Mouse (Mus musculus) thymus, adult 18-20 months (tissue): ENCODE results near the gene Naa16.
A peak's percentile ranks its signal among the peaks of the same experiment; 100 is the strongest.

Experiments used
- DNase-seq, 2 experiments: peaks; one replicate each; pipeline ENCODE4 v3.0.0; 2022; ENCODE audit warnings: mixed read lengths in 2 of 2

Gene Naa16

DNA sequence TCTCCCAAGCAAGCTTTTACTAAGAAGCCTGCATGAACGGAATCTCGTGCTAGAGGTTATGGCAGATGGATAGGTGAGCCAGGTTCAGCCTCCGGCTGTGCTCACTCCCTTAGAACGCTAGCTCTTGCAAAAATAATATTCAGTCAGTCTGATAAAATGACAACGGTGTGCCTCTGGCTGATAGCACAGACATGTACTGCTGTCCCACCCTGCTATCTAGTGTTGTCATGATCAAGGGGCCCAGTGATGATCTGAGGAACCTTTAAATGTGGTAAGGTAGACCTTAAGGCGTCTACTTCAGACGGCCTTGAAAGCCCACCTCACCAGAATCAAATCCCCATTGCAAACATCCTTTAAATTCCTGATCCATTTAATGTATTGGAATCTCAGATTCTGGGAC is 94.4 kb downstream of the Naa16 start:
- no peak for DNase-seq

DNA sequence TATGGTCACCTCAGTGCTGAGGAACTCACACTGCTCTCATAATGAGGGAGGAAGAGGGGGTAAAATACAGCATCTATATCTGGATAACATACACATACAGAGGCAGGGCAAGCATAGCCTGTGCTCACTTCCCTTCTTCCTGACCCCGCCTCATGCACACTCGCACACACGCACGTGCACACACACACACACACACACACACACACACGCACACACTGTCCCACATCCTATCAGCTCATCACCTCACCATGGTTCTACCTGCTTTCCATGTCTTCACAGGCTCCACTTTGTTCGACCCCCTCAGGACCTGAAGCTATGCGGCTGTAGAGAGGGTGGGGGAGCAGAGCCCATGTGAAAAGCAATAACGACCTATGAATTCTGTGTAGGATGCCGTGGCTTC is 95.0 kb downstream of the Naa16 start:
- no peak for DNase-seq

DNA sequence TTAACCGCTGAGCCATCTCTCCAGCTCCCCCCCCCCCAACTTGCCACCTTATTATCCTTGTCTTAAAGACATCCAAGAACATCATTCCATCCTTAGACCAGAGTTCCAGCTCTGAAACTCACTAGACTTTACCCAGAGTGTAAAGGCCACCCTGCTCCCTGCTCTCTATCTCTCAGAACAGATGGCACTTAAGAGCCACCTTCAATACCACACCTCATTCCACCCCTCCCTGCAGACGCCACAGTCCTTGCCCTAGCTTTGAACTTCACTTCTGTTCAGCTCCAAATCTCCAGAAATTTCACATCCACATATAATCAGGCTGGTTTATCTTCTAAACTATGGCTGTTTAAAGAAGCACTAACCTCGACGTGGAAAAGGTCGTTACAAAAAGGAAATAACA is 95.6 kb downstream of the Naa16 start:
- DNase-seq = no peak

DNA sequence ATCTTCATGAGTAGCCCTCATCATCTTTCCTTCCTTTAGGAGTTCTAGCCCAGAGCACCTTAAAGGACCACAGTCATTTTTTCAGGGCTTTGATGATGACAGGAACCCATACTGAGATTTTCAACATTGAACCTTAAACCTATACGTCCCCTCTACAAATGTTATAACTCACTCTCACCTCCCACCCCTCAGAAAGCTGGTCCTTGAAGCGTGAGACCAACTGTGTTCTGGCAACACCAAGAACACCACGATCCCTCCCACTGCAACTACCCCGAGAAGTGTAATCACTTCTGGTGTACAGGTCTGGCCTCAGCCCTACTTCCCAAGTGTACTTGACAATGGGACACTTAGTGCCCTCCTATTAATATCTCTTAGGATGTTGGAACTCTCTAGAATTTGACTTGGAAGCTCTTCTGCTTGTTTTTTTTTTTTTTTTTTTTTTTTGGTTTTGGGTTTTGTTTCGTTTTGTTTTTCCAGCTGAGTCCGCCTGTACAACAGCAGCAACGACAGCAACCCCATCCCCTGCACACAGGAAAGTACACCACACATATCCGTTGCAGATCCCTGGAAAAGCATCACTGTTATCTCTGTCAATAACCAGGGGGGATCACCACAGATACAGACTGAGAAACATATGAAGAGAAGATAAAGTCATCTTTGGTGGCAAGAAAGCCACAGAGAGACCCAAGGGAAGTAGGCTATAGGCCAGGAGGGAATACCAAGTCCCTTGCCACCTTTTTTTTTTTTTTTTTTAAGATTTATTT is 96.3 kb downstream of the Naa16 start:
- DNase-seq = no peak

DNA sequence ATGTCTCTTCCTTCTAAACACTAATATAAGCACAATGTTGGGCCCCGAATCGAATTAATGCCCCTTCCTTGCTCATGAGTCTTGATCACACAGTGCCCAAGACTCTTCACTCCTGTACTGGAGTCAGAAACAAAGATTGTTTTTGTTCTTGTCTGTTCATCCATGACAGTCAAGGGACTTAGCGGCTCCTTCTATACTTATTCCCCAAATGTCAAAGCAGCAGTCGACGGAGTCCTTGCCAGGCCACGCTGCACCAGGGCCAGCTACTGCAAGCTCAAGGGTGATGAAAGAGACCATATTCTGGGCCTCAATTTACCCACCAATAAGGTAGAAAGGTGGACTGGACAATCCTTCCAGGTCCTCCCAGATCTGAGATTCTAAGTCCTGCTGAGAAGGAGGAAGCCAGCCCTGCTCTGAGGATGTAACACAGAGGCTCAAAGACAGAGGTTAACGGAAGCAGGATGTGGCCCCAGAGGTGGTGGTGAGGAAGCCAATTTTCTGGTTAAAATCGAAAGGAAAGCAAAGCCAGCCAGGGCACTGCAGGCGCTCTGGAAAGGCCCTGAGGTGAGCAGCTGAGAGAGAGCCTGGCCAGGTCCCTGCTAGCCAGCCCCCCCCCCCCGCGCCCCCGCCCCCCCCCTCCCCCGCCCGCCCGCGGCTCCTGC is 97.3 kb downstream of the Naa16 start:
- DNase-seq = peak; percentile 64 to 82

DNA sequence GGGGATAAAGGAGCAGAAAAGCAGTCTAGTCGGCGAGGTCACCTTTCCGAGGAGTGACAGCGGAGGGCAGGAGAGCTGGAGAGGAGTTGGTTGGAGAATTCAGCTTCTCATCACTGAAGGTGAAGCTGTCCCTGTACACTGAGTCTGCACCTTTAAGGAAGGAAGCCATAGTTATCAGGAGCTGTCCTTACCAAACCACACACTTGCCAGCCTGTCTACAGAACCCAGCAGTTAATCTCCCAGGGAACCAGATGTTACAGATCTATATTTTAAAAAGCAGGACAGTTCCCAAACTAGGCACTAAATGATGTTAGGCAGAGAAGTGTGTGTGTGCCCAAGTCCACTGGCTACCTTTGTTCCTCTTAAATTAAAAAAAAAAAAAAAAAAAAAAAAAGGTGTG is 98.9 kb downstream of the Naa16 start:
- no peak for DNase-seq

DNA sequence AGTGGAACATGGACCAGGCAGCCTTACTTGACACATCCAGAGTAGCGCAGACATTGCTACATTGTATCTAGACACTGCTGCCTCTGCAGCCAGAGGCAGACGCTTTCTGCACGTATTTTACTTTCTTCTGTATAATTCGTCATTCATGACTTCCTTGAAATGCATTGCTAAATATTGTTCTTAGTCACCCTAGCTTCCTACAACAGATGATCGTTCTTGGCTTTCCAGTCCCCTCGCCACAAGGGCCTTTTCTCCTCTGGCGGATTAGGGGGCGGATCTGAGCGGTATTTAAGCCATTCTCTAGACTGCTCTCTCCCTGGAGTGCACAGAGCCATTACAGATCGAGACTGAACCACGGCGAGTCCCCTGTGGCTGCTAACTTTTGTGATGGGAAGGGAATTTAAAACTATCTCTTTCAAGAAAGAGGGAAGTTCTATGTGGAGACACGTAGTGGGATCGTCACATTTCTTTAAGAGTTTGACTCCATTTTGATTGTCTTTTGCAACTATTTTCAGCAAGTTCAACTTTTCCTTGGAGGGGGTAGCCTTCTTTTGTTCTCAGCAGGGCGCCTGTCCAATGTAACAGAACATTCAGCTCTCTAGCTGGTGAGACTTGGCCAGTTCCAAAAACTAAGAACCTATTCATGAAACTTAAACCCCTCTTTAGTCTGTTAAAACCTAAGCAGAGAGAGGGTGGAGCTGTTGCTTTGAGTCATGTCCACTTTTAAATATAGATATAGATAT is 99.7 kb downstream of the Naa16 start:
- DNase-seq = no peak

DNA sequence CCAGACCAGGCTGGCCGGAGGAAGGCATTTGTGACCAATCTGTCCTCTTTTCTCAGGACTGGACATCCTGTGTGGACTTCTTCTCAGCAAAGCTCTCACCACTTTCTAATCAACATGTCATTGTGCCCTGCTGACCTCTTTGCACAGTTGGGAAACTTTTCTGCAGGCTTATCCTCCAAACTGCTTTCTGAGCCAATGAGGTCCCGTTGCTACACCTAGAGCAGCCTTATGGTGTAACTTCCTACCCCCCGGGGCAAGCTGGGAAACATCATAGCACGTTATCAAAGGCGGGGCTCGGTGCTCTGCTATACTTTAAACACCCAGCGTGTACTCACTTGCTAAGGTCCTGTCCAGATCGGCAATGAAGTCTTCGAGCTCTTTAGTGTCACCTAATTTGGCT is 100.7 kb downstream of the Naa16 start:
- no peak for DNase-seq

DNA sequence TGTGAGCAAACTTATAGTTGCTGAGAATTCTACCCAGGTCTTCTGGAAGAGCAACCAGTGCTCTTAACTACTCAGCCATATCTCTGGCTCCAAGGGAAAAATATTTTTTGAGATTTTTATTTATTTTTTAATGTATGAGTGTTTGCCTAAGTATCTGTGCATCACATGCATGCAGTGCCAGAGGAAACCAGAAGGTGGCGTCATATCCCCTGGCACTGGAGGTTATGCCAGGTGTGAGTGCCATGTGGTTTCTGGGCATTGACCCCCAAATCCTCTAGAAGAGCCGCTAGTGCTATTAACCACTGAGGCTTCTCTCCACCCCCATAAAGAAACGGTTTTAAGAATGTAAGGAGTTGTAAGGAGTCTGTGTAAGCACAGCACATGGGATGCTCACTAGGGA is 102.3 kb downstream of the Naa16 start:
- no peak for DNase-seq

DNA sequence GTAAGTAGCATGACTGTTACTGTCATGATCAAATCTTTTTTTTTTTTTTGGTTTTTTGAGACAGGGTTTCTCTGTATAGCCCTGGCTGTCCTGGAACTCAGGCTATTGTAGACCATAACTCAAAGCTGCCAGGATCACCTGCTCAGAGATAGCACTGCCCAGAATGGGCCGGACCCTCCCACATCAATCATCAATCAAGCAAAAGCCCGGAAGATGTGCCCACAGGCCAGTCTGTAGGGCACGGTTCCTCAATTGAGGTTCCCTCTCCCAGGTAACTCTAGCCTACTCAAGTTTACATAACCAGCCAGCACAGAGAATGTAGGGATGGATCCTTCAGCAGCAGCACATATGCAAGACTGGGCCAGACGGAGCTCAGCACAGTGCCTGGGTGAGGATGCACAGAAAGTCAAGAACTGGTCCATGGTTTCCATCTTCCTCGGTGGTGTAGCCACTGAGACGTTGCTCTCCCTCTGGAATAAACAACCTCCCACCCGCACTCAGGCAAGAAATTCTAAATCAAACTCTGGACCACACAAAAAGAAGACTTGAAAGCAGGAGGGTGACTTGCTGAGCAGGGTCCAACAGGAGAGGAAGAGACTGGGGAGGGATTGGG is 103.2 kb downstream of the Naa16 start:
- DNase-seq = no peak

DNA sequence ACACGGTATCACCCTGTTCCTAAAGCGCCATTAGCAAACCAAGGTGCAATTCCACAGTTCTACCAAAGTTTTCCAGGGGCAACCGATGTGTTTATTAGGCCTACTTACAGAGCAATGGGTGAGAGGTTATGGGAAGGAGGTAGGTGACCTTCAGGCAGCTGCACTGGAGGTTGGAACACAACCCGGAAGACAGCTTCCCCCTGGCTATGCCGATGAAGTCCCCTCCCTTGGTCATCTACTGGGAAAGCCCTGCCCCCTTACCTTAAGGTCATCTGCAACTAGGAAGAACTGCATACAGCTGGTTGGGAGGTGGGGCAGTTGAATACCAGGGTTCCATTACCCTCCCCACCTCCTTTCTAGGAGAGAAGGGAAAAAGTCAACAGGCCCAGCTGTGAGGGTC is 105.0 kb downstream of the Naa16 start:
- DNase-seq = no peak

DNA sequence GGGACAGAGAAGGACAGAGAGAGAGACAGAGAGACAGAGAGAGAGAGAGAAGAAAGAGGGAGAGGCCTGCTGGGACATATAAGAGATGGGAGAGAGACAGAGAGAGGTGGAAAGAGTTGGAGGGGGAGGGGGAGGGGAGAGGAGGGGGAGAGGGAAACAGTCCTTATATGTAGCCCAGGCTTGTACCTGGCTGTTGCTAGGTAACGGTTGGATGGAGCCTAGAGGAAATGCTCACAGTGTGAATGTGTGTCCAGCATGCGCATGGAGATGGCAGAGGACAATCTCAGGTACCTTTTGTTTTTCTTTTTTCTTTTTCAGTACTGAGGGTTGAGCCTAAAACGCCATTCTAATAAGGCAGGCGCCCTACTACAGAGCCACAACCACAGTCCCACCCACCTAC is 106.0 kb downstream of the Naa16 start:
- DNase-seq = no peak

DNA sequence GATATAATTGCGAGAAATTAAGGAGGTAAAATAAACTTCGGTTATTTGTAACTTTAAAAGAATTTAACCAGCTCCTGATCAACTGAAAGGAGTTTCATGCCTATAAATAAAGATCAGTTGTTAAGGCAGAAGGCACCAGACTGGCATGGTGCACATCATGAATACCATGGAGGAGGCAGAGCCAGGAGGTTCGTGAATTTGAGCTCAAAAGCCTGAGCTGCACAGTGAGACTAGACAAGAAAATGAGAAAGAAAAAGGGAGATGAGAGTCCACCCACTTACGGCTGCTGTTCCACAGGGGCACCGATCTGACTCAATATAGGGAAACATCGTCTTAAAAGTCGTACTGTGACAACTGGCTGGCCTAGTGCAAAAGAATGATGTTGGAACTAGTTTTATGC is 106.6 kb downstream of the Naa16 start:
- no peak for DNase-seq

DNA sequence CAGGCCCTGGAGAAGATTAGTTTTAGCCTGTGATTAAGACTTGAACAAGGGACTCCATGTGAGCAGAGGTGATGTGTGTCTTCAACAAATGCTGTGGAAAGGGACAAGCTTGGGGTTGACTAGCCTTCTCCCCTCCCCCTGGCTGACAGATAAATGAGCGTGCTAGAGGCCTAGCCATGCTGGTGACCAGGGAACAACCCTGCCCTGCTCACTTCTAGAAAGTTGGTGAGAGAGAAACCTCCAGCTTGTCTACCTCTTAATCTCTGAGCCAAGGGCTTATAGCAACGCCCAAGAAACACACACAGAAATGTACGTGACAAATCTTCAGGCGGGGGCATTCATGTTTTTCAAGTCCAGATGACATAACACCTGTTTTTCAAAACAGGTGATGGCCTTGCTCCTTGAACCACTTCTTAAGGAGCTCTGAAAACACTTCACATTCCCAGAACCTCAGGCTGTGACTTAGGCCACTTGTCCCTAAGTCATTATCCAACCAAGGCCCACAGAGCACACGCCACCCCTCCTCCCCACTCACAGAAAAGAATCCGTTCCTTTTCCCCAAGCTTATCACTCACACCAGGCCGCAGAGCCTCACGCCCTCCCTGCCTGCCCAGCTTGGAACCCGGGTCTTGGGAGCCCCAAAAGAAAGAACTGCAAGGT is 108.6 kb downstream of the Naa16 start:
- no peak for DNase-seq

DNA sequence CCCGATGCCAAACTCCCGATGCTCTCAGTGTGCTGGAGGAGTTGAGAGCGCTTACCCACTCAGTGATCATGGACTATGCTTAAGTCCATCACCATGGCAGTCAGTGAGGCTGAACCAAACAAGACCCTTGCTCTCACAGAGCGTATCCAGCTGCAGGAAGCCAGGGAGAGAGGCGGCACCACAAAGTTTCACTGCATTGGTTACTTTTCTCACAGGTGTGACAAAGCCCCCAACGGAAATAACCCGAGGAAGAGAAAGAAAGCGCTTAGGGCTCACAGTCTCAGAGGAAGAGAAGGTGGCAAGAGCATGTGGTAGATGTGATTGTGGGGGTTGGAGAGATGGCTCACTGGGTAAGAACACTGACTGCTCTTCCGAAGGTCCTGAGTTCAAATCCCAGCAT is 110.1 kb downstream of the Naa16 start:
- DNase-seq = peak; percentile 76 to 89

DNA sequence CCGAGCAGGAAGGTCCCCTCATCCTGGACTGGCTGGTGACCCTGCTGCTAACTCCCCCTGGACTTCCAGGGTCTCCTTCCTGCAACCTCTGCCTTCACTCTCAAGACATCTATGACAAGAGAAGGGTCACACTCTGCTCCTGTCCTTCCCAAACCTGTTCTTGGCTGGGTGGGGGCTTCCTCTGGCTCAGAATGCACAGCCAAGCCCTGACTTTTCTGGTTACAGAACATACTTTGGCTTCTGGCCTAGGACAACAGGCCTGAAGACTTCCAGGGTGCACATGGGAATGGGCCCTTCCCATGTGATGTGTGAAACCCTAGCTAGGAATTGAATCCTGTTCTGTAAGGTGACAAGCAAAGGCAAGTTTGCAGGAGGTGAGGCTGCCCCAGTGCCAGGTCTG is 111.1 kb downstream of the Naa16 start:
- no peak for DNase-seq

DNA sequence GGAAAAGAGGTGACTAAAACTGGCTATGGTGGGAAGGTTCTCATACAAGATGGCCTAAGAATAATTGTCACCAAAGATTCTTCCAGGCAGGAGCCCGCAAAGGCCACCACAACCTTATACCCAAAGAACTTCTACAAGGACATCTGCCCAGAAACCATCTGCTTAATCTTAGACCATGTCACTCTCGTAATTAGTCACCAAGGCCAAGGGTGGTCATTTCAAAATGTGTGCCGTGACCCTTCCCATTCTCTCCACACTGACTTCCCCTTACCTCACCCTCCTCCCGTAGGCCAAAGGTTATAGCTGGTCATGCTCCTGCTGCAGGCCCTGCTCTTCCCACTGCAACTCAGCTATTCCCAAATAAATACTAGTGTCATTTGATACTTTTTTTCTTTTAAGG is 111.7 kb downstream of the Naa16 start:
- DNase-seq = no peak

DNA sequence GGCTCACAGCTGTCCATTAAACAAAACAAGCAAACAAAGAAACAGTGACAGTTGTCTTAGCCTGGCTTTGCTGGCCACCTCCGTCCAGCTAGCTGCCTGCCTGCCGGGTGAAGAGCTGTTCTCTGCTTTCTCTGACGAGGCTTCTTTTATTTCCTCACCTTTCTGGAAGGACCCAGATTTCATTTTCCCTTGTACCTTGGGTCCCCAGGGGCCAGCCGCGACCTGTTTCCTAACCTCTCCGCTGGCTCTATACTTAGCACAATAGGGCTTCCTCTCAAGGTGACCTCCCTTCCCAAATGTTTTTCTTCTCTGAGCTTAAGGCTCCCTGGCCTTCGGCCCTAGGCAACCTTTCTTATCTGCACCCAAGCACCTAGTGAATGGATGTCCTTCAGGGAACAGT is 112.7 kb downstream of the Naa16 start:
- no peak for DNase-seq

DNA sequence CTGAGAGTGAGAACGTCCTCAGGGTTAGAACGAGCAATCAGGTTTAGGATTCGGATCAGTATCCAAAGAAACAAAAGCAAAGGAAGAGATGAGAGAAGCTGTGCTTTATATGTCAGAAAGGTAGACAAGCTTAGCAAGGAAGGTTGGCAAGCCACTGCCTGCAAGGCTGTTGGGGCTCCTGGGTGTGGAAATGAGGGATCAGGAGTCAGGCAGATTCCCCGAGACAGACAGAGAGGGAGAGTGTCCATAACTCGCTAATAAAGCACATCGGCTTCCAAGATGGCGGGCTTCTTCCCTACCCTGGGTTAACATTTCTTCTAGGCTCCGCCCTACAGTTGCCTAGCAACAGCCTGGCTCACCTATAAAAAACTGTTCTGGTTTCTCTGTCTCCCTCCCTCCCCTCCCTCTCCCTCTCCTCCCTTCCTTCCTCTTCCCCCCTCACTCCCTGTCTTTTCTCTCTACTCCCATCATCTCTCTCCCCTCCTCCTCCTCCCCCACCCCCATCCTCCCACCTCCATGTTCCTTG is 114.6 kb downstream of the Naa16 start:
- no peak for DNase-seq

DNA sequence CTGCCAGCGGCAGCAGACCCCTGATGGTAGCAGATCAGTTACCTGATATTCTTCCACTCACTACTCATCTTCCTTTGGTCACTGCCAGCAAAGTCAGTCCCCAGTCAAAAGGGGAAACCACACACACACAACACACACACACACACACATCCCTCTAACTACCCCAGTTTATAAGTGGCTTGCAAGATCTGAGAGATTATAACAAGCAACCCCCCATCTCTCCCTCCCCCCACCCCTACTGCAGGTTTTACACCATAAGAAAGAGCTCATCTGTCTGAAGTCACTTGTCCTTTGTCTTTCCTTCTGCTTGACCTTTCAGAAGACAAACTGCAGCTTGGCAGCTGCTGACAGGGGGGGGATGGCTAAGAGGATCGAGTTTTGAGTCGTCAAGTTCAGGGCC is 115.1 kb downstream of the Naa16 start:
- DNase-seq = no peak
